Mouse (Mus musculus) adrenal gland, adult (tissue): Measurements from ENCODE around the gene Esrp2.

Source experiments
- DNase-seq, 2 experiments: peaks; one replicate each; pipeline ENCODE4 v3.0.0; 2022 to 2023; ENCODE audit warnings: low spot score in 1 of 2; ENCODE audit not compliant: inconsistent age in 2 of 2

The Esrp2 gene

DNA sequence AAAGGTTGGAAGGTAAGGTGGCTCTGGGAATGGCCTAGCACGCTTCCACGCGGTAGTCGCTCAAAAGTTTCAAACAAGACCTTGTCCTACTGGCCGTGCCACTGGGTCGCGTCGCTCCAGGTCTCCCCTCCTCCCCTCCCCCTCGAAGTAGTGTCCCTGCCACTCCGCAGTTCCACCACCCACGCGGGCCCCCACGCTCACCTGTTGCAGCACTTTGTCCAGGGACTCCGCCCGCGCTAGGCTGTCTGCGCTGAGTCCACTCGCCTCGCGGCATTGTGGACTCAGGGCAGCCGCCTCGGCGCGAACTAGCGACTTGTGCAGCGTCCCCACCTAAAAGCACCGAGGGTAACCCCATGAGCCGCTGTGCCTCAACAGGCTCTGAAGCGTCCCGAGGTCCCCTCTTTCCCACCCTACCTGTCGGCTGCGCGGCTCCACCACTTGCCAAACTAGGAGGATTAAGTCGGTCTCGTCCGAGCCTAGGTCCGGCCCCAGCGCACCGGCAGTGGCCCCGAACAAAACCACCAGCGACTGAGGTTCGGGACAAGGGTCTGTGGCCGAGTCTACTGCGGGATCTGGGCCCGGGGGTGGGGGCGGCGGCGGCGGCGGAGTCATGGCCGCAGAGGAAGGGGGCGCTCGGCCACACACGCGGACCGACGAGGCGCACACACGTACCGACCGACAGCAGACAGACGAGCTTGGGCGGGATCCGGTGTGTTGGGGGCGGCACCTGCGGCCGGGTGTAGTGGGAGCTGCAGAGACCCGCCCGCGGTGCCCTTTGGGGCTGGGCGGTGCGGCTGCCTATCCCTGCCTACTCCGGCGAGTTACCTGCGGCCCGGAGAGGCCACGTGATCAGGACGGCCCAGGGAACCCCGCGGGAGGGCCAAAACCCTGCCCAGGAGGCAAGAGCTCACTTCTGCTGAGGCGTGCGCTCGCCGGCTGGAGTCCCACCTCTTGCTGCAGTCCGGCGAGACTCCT, at the start of gene Esrp2:
Gene Esrp2 (minus strand): TSS at position 819 of the 975 bp plus-strand sequence.
- DNase-seq: peak; percentile 65 to 84

DNA sequence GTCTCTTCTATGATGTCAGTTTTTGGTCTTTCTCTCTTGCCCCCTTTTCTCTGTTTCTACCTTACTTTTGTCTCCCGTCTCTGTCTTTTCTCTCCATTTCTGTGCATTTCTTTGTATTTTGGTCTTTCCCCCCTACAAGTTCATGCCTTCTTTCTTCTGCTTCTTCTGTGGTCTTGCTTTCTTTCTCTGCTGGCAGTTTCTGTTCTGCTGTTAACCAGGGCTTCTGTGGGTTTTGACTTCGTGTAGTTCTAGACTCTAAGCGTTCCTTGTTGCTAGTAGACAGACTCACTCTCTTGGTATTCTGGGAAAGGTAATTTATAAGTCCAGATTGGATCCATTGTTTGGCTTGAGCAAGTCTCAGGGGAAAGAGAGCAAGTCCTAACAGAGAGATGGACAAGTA, 49.6 kb upstream of the Esrp2 start:
- no peak for DNase-seq

DNA sequence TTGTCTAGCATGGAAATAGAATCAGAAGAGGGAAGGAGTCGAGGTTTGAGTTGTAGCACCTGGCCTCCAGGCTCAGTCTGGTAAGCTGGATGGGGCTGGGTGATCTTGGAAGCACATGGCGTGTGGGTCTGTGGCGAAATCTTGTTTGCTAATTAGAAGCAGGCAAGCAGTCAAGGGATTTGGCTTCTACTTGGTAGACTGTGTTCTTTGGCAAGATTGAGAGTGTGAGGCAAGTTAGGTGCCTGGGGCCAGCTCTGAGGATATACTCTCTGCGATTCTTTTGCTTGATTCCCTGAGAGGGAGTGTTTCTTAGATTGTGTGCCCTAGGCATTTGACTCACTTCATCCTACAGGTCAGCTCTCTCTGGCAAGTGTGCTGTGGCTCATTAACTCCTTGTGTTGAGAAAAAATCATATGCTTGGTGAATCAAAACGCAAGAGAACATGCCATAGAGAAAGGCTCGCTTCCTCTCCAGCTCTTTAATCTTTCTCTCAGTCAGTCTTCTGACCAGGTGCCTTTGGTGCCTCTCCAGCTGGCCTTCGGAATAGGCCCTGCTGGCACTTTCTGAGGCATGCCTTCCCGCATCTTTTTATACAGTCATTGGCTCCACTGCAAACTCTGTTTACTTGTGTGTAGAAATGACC, 49.0 kb upstream of the Esrp2 start:
- DNase-seq: peak in 1 of 2 experiments; percentile 63

DNA sequence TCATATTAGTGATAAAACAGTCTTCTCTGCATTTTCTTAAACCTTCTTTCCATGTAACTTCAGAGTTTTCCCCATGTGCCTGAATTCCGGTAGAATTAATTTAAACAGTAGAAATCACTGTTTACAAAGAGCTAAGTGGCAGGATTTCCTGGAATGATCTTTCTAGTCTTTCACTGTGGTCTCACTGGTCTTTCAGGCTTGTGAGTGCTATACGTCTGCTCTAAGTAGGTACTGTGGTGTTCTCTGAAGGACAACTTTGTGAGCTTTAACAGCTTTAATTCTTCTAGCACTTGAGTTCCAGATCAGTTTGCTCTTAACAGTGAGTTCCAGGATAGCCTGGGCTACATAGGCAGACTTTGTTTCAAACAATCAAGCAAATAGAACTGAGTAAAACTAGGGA, 41.7 kb upstream of the Esrp2 start:
- no peak for DNase-seq

DNA sequence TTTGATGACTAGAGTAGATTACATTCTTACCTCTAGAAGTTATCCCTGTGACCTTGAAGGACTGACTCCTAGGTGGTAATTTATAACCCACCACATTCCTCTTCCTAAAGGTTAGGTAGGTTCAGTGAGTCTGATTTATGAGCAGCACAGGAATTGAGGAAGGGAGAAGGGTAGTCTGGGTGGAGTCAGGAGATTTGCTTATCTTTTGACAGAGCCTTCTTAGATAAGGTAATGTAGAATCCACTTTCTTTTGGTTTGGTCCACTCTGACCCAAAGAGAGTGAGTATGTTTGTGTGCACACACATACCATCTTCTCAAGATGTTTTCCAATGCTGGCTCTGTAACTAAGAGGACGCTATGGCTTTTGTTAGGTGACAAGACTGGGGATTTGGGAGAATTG, 40.8 kb upstream of the Esrp2 start:
- DNase-seq: no peak

DNA sequence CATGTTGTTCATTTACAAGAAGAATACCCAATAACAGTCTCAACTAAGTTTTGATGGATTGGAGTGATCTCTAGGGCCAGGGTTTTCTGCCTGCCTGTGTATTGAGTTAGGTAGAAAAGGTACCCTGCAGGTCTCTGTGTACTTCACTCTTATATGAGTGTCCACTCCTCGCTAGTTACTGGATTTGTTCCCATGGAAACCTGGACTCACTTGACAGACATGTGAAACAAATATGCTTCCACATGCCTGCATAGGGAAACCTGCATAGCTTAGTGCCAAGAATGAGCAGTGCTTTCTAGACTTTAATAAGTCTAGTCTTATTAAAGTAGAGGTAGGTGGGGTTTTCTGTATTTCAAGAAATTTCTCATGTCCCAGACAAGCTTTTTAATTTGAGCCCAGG, 40.1 kb upstream of the Esrp2 start:
- no peak for DNase-seq

DNA sequence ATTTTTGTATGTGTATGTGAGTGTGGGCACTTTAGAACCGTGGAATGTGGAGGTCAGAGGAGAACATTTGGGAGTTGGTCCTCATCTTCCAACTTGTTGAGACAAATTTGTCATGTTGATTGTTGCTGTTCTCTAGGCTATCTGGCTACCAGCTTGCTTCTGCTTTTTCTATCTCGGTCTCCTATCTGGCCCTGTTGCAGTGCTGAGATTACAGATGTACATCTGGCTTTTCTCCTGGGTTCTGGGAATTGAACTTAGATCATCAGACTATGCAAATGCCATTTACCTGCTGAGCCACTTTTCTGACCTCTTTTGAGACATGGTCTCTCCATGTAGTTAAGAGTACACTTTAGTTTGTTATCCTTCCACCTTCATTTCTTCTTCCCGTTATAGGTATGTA, 36.8 kb upstream of the Esrp2 start:
- DNase-seq: no peak

DNA sequence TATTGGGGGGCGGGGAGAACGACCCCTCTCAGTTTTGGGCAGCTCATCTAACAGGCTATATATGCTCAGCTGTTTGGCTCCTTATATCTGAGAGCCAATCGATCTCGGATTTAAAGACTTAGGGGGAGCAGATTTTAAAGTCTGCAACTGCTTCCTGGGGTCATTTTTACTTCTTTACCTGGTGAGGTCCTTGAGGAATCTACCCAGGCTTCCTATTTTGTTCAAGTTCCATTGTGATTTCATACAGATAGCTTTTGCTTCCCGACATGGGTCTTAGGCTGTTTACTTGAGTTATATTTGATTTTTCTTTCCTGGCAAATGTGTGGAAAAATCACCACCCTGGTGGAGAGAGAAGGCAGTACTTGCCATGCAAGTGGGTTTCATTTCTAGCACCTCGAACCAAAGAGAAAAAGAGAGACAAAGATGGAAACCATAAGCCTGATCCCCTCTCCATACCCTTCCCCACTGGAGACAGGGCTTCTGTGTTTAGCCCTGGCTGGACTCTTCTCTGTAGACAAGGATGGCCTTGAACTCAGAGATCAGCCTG, 33.2 kb upstream of the Esrp2 start:
- peak in 1 of 2 experiments; percentile 25 for DNase-seq

DNA sequence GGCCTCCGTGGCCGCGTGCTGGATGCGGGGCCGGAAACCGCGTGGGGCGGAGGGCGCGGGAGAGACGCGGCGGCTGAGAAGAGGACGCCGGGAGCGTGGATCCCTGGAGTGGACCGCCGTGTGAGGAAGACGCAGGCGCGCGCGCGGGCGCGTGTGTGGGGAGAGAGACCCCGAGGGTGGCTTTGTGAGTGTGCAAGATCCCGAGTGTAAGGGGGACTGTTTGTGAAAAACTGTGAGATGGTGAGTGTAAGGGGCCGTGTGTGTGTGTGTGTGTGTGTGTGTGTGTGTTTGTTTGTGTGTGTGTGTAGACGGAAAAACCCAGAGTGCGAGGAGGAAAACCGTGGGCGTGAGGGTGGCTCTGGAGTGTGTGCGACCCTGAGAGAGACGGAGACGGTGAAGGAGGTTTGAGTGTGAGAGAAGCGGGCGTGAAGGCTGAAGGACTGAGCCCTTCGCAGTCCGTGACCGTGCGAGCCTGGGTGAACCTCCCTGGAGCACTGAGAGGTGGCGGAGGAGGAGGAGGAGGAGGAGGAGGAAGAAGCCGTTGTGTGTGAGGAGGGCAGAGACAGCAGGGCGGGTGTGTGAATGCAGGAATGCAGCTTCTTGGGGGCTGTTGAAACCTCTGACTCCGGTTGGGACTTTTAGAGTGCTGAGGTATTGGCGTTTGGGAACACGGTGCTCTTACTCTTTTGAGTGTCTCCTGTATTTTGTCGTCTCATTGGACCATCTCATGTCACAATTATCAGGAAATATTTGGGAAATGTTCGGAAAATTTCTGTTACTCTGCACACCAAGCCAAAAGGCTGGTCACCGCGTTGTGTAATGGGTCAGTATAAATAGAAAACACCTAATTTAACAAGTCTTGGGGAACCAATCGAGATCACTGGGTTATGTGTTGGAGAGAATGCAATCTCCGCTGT, 32.5 kb upstream of the Esrp2 start:
- peak; percentile 53 to 84 for DNase-seq

DNA sequence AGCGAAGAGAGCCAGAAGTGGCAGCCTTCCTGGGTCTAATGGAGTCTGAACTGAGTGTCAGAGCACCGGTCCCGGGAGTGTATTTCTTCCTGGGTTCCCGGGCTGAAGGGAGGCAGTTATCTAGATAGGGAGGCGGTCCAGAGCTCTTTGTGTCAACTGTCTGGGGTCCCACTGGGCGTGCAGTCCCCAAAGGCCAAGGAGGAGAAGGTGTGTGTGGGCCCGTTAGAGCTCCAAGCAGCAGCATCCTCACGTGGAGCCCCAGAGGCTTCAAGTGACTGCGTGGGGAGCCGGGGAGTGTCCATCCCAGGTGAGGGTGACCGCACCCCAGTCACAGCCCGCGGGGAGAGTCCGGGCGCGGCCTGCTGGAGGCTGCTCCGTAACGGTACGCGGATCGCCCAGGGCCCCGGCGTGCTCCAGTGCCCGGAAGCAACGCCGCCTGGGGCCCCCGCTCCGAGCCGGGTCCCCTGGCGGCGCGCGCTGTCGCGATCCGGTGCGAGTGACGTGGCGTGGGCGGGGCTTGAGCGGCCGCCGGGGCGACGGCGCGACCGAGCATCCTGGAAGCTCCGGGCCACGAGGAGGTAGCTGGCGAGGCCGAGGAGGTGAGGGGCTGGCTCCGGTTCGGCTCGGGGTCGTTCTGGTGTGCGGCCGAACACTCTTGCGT, 31.7 kb upstream of the Esrp2 start, which contains the start of gene Slc7a6:
Gene Slc7a6 (plus strand): TSS at position 502 of the 661 bp plus-strand sequence.
- DNase-seq: peak; percentile 84 to 95

DNA sequence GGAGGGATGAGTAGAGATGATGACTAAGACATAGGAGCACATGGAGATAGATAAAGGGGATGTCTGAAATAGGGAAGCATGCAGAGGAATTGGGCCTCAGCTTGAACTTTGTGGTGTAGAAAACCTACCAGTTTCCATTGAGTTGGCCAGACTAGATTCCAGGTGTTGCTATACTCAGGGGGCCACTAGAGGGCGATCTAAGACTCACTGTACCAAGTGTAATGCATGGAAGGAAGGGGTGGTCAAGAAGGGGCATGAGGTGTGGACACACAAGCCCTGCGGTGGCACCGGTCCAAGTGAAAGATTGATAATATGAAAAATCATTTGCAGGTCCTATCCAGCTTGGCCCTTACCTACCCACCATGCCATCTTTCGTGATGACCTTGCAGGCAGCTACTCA, 28.7 kb upstream of the Esrp2 start:
- peak; percentile 59 to 93 for DNase-seq

DNA sequence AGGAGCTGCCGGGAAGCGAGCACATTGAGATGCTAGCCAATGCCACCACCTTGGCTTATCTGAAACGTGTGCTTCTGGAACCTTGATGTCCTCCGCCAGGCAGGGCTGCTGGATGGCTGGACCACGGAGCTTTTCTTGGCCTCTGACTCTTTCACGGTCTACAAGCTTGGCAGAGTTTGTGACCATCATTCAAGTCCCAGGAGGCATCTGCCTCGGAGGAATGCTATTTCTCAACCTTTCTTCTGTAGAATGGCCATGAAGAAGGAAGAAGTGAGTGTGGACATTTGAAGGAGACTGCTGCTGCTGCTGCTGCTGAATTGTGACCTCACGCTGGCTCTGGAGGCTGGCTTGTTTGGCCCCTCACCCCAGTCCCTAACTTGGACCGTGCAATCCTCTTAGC, 26.5 kb upstream of the Esrp2 start:
- DNase-seq: peak in 1 of 2 experiments; percentile 49

DNA sequence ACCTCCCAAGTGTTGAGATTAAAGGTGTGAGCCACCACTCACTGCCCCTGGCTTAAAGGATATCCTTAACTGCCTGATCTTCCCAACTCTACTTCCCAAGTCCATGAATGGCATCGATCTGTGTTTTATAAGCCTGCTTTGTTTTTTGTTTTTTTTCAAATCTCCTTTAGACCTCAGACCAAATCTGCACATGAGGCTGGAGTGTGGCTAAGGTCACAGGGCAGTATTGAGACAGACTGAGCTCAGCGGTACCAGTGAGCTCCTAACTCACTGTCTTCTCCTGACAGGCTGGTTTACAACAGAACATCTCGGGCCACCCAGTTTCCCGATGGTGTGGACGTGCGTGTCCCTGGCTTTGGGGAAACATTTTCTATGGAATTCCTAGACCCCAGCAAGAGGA, 23.1 kb upstream of the Esrp2 start:
- no peak for DNase-seq

DNA sequence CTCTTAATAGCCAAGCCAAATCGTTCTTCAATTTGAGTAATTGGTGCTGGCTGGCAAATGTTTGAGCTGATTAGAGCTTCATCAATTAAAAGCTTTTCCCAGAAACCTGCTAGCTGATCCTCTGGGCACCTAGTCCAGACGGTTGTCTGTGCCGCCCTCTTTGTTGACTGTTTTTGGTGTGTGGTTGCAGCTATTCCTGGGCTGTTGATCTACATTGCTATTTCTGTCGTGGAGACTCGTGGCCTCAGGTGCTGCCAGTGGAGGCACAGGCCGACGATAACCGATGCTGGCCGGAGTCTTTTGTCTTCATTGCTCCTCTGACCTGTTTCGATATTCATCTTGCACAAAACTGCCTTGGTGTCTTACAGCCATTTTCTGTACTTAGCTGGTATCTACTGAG, 21.6 kb upstream of the Esrp2 start:
- no peak for DNase-seq

DNA sequence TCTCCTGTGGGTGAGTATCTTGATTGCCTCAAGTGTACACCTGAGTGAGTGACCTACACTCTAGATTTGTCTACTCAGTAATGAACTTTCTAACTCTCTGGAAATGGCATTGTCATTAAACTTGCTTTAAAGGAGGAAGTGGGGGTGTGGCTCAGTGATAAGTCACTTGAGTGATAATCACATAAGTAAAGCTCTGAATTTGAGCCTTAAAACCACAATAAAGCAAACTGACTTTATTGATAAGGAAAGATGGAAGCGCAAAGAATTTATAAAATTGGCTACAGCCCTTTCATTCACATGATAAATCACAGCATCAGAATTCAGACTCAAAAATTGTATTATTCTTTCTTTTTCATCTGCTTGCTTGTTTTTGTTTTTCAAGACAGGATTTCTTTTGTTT, 20.6 kb upstream of the Esrp2 start:
- no peak for DNase-seq

DNA sequence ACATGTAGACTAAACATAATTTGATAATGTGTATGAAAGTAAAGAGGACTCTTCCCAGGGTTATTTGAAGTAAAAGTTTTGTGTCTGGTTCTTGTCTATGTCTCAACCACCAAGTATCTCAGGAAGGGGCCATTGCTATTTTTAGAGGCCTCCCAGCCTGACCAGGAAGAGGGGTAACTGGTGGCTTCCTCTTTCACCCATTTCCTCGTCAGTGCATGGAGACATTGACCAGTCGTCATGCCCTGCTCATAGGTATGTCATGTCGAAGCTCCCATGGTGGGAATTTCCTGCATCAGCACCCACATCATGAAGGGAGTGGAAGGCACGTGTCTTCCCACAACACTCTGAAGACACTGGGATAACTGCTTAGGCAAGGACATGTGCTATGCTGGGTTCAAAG, 16.1 kb upstream of the Esrp2 start:
- no peak for DNase-seq

DNA sequence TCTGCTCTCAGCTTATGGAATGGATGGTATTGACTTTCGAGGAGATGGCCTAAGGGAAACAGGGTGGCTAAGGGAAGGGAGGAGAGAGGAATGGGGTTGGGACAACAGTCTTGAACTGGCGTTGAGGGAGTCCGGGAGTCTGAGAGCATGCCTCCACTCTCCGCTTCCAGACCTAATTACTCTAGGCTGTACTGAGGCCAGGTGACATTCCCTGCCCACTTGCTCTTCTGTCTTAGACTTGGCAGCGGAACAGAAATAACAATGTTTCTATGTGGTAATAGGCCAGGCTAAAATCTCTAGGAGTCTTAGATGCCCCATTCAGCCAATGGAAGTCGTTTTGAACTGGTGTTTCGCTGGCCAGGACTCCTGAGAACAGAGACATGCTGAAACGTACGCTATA, 14.3 kb upstream of the Esrp2 start:
- DNase-seq: no peak

DNA sequence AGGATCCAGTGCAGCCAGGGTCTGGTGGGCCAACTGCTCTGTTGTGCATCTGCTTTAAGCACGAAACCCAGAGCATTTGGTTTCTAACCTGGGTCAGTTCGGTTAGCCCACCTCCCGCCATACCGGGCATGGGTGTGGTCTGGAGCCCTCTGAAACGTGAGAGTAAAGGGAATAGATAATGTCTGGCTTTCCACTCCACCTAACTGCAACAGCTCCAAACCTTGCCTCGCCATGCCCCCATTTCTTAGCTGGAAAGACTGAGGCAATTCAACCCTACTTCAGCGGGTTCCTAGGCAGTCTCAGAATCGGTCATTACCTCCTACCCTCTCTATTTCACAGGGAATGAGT, 13.9 kb upstream of the Esrp2 start:
- DNase-seq: no peak

DNA sequence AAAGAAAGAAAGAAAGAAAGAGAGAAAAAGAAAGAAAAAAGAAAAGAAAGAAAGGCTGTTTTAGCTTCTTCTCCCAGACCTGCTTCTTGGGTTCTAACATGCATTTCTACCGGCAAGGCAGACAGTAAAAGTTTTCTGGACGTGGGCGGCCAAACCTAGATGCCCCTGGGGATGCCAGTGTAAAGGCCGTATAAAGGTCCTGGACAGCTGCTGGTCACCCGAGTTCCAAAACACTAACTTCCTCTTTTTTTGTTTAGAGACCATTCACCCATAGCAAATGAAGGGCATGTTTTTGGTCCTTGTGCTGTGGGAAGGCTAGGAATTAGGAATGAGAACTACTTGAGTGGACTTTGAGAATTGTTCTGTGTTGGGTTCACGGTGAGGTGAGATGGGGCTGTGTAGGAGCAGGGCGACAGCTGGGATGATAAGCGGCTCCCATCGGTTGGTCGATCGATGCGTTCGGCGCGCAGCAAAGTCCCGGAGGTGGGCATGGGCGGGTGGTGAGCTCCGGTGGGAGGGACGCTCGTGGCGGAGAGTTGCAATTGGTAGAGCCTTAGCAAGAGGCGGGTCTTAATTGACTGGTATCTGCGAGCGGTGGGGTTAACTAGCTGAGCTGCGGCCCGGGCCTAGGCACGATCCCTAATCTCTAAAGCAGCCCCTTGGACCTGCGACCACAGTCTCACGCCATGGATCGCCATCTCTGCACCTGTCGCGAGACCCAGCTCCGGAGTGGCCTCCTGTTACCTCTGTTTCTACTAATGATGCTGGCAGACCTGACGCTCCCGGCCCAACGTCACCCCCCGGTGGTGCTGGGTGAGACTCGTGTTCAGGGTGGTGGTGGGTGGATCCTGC, 13.3 kb upstream of the Esrp2 start, which contains the start of gene Pla2g15:
Gene Pla2g15 (plus strand): TSS at position 599 of the 852 bp plus-strand sequence.
- DNase-seq: peak; percentile 95 to 97
